Mouse (Mus musculus) erythroblast, embryonic 14.5 days (primary cell): Measurements from ENCODE around the gene Nfatc2.

Source experiments
- GATA1 ChIP-seq: IDR thresholded peaks from 2 replicates; pipeline ENCODE4 v1.6.1; 2012; ENCODE audit warnings: low read length, inconsistent platforms, mixed read lengths
- TAL1 ChIP-seq: IDR thresholded peaks from 3 replicates; pipeline ENCODE4 v1.6.1; 2012; ENCODE audit warnings: low read length, inconsistent platforms, mixed read lengths

DNA sequence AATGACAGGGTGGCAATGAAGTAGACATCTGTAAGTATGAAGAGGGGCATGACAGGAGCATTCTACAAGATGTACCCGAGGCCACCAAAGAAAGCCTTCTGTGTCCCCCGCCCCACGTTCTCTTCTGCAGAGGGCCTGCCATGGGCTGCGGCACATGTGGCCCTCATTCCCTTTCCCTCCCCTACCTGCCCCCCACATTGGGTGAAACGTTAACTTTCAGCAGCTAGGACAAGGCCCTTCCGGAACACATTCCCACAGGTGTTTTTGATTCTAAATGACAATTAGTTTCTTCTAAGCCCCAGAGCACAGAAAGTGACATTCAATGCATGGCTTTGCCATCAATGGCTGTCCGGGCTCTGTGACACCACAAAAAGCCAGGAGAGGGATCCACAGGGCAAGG lies 33.4 kb upstream of the Nfatc2 start:
- TF ChIP-seq GATA1: no peak
- TF ChIP-seq TAL1: no peak
